Mouse (Mus musculus): ENCODE measurements around the gene Neurl4.

- peak; percentile 47 for TF ChIP-seq CTCF (IDR thresholded peaks at IDR 0.05; ENCODE audit: control insufficient read depth, insufficient read depth, low read length)
- TF ChIP-seq POLR2A (IDR thresholded peaks at IDR 0.05; ENCODE audit: borderline replicate concordance, control insufficient read depth, low read depth, low read length): no peak
These were observed 13.8 kb upstream of the Neurl4 start for GRCm38 (mm10) chr11:69886907-69887635.
